ENCODE assay signal across 15 mouse cellular contexts in genomic region chr15:32190436-32190835, GRCm38 (mm10). TPM values are rescaled to one million over a fixed set of nuclear protein-coding genes. Genes with fewer than 3 reads are reported as not detected.
"Had no signal": no experiment of that assay in that cellular context is flagged by ENCODE, and none has a peak within 500 bp of the region (broad histone marks: within the 10 kb centered on the region; RNA-seq: fewer than 3 reads in every experiment).

No protein-coding gene starts in this region.

- H3K4me1 ChIP-seq: limb, embryonic 12.5 days; midbrain, embryonic 13.5 days had no signal

- H3K36me3 ChIP-seq: limb, embryonic 12.5 days; midbrain, embryonic 13.5 days had no signal

- ATAC-seq: hindbrain, postnatal 0 days; lung, postnatal 0 days; midbrain, embryonic 13.5 days had no signal

- H3K27ac ChIP-seq: hindbrain, postnatal 0 days; limb, embryonic 12.5 days; liver, embryonic 14.5 days; midbrain, embryonic 13.5 days had no signal

- H3K4me3 ChIP-seq: limb, embryonic 12.5 days; midbrain, embryonic 13.5 days had no signal

- H3K9me3 ChIP-seq: limb, embryonic 12.5 days; midbrain, embryonic 13.5 days had no signal

- H3K4me2 ChIP-seq: limb, embryonic 12.5 days; midbrain, embryonic 13.5 days had no signal

- DNase-seq: layer of hippocampus, adult 9-11 months; liver; lung, adult 2 months; lung, postnatal 36 days; right cerebral cortex, adult 18-20 months; right cerebral cortex, postnatal 25 days; thymus, postnatal 36 days had no signal

- H3K27me3 ChIP-seq: limb, embryonic 12.5 days; midbrain, embryonic 13.5 days had no signal

- H3K9ac ChIP-seq: limb, embryonic 12.5 days; liver, embryonic 14.5 days; midbrain, embryonic 13.5 days had no signal

RNA-seq across cellular contexts. Expression of gene Tas2r119, which starts 13.3 kb away (rescaled TPM):
- polyA plus RNA-seq: hindbrain, postnatal 0 days; limb, embryonic 12.5 days; liver, embryonic 14.5 days; lung, adult 2 months; lung, postnatal 0 days; midbrain, embryonic 13.5 days; midbrain, postnatal 0 days; neural tube, embryonic 14.5 days; thymus, postnatal 0 days had no signal
